Mouse (Mus musculus) pancreas, adult 10 weeks (tissue): ENCODE data around the gene Snx18. TPM values are rescaled to one million over a fixed set of nuclear protein-coding genes. Genes with fewer than 3 reads are reported as not detected.

ENCODE experiments used
- polyA plus RNA-seq: library from polyadenylated mRNA; stranded (reverse); fragments of 350-450 nt; fragmentation: Illumina TruSeq; extraction: RNeasy Lipid Tissue Mini Kit (QIAGEN cat#74804); gene quantifications from one replicate; pipeline ENCODE4 v1.2.3, GENCODE M21; 2015; ENCODE audit warnings: low read depth, low replicate concordance; ENCODE audit not compliant: insufficient read depth

Snx18 gene
- polyA plus RNA-seq, result 7.0 TPM

DNA sequence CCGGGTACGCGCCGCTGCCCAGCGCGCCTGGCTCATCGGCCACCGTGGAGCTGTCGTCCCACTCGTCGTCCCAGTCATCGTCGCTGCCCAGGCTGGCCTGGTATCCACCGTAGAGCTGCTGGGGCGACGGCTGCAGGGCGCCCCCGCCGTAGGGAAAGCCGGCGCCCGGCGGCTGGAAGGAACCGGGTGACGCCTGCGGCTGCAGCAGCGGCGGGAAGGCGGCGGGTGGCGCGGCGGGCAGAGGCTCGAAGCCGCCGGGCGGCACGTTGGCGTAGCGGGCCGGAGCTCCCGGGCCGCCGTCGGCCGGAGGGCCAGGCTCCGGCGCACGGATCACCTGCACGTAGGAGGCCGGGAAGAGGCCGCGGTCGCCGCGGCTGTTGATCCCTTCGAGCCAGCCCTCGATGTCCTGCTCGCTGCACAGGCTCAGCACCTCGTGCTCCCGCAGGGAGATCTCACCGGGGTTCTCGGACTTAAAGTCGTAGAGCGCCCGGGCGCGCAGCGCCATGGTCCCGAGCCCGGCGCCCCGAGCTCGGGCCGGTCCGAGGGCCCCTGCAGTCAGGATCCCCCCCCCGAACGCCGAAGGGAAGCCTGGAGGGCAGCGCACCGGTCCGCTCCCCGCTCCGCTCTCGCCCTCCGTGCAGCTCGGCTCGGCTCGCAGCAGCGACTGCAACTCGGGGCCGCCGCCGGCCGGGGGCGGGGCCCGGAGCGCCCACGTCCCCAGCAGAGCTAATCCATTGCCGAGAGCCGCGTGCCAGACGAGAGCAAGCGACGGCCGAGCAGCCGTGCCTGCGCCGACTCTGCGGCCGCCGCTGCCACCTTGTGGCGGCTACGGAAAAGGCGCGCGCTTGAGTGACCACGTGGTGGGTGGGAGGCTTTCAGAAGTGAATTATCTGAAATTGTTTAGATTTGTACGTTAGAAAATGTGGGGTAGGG, at the start of gene Snx18:
Snx18 (minus strand) TSS at position 674 of the 933 bp plus-strand sequence.

DNA sequence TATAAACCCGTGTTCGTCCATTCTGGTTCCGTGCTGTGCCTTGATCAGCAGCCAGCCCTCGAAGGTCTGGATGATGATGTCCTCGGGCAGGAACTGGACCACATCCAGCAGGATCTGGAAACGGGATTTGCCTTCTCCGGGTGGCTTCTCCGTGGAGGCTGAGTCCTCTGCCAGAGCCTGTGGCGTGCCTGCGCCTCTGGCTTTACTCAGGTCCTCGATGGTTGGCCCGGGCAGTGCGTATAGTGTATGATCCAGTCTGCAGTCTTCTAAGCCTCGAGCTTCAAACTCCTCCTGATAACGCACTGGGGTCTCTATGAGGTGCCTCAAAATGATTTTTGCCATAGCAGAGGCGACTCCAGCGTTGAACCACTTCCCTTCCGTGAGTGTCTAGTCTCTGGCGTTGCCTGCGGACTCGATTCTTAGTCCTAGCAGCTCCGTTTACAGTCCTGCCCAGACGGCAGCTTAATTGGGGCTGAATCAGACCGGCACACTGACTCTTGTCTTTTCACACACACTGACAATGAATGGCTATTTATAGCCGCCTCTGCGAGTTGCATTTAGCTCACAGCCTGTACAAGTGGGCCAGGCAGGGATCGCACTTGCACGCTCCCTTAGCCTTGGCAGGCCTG, 44.9 kb upstream of the Snx18 start, which contains the start of gene Hspb3:
Hspb3 (minus strand) TSS at position 526 of the 629 bp plus-strand sequence.

Other genes starting within 250 kb of the Snx18 start
- not detected for gene Hspb3, start 45.1 kb upstream of the Snx18 start, polyA plus RNA-seq
- 3.0 TPM for gene Arl15, start 175.9 kb upstream of the Snx18 start, polyA plus RNA-seq